Mouse (Mus musculus) ES-Bruce4 (cell line): ENCODE data around the gene Ptpn14. TPM values are rescaled to one million over a fixed set of nuclear protein-coding genes. Genes with fewer than 3 reads are reported as not detected.

Experiments
- H3K27ac ChIP-seq: 2 replicates; pipeline ENCODE4 v1.5.1; 2012; ENCODE audit warnings: low read length, inconsistent platforms; ENCODE audit not compliant: insufficient read depth
- H3K27me3 ChIP-seq: 2 replicates; pipeline ENCODE4 v1.6.1; 2012; ENCODE audit warnings: mild to moderate bottlenecking, low read length, inconsistent platforms; ENCODE audit not compliant: control insufficient read depth, poor library complexity, insufficient read depth, severe bottlenecking
- H3K36me3 ChIP-seq: 2 replicates; pipeline ENCODE4 v1.6.1; 2012; ENCODE audit warnings: inconsistent platforms, mild to moderate bottlenecking, low read length, moderate library complexity; ENCODE audit not compliant: control insufficient read depth, poor library complexity, insufficient read depth, severe bottlenecking
- H3K4me1 ChIP-seq: one replicate; pipeline ENCODE4 v1.8.1; 2011; ENCODE audit warnings: low read length; ENCODE audit not compliant: control insufficient read depth, insufficient read depth
- H3K4me3 ChIP-seq: 2 replicates; pipeline ENCODE4 v1.5.1; 2011; ENCODE audit warnings: low read depth, mild to moderate bottlenecking, low read length
- H3K9ac ChIP-seq: 2 replicates; pipeline ENCODE4 v1.6.1; 2012; ENCODE audit warnings: low read depth, mild to moderate bottlenecking, inconsistent platforms; ENCODE audit not compliant: poor library complexity, severe bottlenecking
- H3K9me3 ChIP-seq: replicated peaks from 2 replicates; pipeline ENCODE4 v1.6.1; 2012; ENCODE audit warnings: mild to moderate bottlenecking, low read length, inconsistent platforms; ENCODE audit not compliant: control insufficient read depth, poor library complexity, insufficient read depth, severe bottlenecking
- CTCF ChIP-seq: IDR thresholded peaks from one replicate; pipeline ENCODE4 v1.8.1; 2011; ENCODE audit warnings: low read depth, low read length
- EP300 ChIP-seq: IDR thresholded peaks from 2 replicates; pipeline ENCODE4 v1.6.1; 2011; ENCODE audit warnings: low read depth, low read length; ENCODE audit not compliant: insufficient read depth
- POLR2A ChIP-seq: IDR thresholded peaks from one replicate; pipeline ENCODE4 v1.8.1; 2011; ENCODE audit warnings: low read length; ENCODE audit not compliant: insufficient read depth
- polyA plus RNA-seq: library from polyadenylated mRNA; stranded (reverse); fragments of >200 nt; gene quantifications from 2 replicates; pipeline ENCODE4 v1.2.4, GENCODE M21; 2011; ENCODE audit warnings: low read depth; ENCODE audit not compliant: missing spikeins, insufficient read depth, insufficient read length

The Ptpn14 gene
- polyA plus RNA-seq, 1 experiment = 141 TPM

DNA sequence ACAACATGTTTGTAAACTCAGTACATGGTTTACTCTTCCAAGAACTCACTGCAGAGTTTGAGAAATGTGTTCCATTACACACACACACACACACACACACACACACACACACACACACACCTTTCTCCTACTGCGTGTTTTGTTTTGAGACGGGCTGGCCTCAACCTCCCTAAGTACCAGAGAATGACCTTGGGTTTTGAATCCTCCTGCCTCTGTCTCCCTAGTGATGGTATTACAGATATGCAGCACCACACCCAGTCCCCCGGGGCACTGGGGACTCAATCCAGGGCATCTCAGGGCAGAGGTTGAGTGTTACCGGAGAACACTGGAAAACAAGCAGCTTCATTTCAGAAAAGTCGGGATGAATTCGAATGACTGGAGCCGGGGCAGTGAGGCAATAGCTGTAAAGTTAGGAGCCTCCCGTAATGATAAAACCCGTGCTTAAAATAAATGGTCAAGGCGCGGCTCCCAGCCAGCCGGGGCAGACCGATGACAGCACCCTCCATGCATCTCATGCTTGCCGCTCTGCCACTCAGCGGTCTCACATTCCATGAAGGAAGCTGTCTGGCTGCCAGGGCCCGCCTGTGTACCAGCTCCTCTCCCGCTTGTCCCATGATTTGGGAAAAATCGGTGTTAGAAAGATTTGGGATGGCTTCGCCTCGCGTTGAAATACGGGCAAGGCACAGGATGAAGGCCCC is 196.0 kb downstream of the Ptpn14 start:
- Histone ChIP-seq H3K9ac (peak overlapping the region; percentile 8; the same call in 1 of the 2 replicates), H3K27ac (no peak overlapping the region), H3K27me3 (no peaks in the 10 kb centered on the region), H3K4me3 (peak overlapping the region; percentile 2; the same call in 1 of the 2 replicates), H3K36me3 (no peaks in the 10 kb centered on the region), H3K4me1 (peaks cover 1% of the 10 kb centered on the region), H3K9me3 (no peaks in the 10 kb centered on the region)
- TF ChIP-seq POLR2A = no peak
- TF ChIP-seq CTCF = no peak
- 0 out of 2 replicates have a peak, but pooled peaks have one; percentile 47 for TF ChIP-seq EP300

DNA sequence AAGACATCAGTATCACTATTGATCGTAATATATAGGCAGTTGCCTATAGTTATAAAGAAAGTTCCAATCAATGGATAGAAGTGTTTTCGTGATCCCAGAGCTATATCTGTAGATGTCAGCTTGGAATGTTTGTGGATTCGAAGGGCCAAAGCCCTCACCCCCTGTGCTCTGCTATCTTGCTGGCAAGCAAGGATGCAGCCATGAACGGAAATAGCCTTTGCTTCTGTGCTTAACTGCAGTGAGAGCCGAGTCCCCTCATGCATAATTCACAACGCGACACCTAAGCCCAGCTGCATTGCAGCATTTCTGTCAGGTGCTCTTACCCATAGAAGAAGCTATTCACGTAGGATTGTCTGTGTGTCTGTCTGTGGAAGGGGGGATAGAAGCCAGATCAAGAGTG is 198.2 kb downstream of the Ptpn14 start:
- Histone ChIP-seq H3K27ac (no peak overlapping the region), H3K36me3 (no peaks in the 10 kb centered on the region), H3K4me1 (peaks cover 1% of the 10 kb centered on the region), H3K9me3 (no peaks in the 10 kb centered on the region), H3K9ac (no peak overlapping the region), H3K27me3 (no peaks in the 10 kb centered on the region), H3K4me3 (no peak overlapping the region)
- TF ChIP-seq EP300 (no peak), CTCF (no peak)

Other genes starting within 250 kb of the Ptpn14 start
- gene Cenpf, start 40.2 kb upstream of the Ptpn14 start, polyA plus RNA-seq = 157 and 169 TPM in 2 replicates
- gene Smyd2, start 194.1 kb downstream of the Ptpn14 start, polyA plus RNA-seq = 31.5 and 34.8 TPM in 2 replicates